Comparison of ENCODE assay signal across 12 mouse cellular contexts in the genomic region with DNA sequence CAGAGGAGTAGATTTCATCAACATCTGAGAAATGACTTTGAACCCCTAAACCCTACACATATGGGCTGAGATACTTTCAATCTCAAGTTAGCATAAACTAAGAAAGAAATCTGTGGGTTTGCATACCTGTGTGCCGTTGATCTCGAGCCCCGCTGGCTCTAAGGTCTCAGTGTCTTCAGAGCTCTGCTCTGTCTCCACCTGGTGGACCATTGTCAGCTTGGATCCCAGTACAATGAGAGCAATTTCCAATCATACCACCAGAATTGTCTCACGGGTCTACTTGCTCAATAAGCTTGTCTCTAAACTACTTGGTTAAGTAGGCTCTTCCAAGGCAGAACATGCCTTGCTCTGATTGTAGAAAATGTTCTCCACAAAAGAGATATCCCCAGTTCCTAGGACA.
DNase-seq lines count a peak whose midpoint lies in the region; ATAC-seq and TF ChIP-seq lines count a peak whose summit lies in the region.
"Had no signal": no experiment of that assay in that cellular context is flagged by ENCODE, and none has a peak within 500 bp of the region (broad histone marks: within the 10 kb centered on the region; RNA-seq: fewer than 3 reads in every experiment).

No protein-coding gene starts in this region.

- intact Hi-C loops in gastrocnemius, postnatal 36 days (cut with DNase I) = no loop called here

- no peak overlapping the region for H3K27ac ChIP-seq in kidney, postnatal 0 days
- no peak overlapping the region for H3K27ac ChIP-seq in kidney, embryonic 14.5 days (ENCODE audit: low read depth, low read length)
- H3K27ac ChIP-seq in CH12.LX (ENCODE audit: insufficient read depth, low read depth) = no peak overlapping the region
- H3K27ac ChIP-seq: forebrain, embryonic 15.5 days; midbrain, embryonic 12.5 days; neural tube, embryonic 13.5 days had no signal

- no peaks in the 10 kb centered on the region for H3K4me1 ChIP-seq in kidney, postnatal 0 days (replicated peaks; ENCODE audit: insufficient read depth, low read length)
- no peaks in the 10 kb centered on the region for H3K4me1 ChIP-seq in kidney, embryonic 14.5 days (ENCODE audit: control insufficient read depth, insufficient read depth, low read length)
- H3K4me1 ChIP-seq in CH12.LX (ENCODE audit: control insufficient read depth in 1 of 2, insufficient read depth in 2 of 2) = peaks cover 17 to 57% of the 10 kb centered on the region in 2 experiments
- H3K4me1 ChIP-seq: forebrain, embryonic 15.5 days; midbrain, embryonic 12.5 days had no signal

- no peak for ATAC-seq in kidney, postnatal 0 days (replicated peaks; ENCODE audit: low FRiP score, low read depth)
- ATAC-seq in kidney, embryonic 14.5 days (ENCODE audit: low FRiP score, low TSS enrichment) = no peak
- ATAC-seq: forebrain, embryonic 15.5 days had no signal

- WGBS in kidney, postnatal 0 days = 91% methylated on average over 4 of the region's 4 CpGs
- WGBS in kidney, embryonic 14.5 days = 87% methylated on average over 4 of the region's 4 CpGs

- H3K9me3 ChIP-seq in kidney, postnatal 0 days (replicated peaks; ENCODE audit: low read length) = no peaks in the 10 kb centered on the region
- H3K9me3 ChIP-seq in kidney, embryonic 14.5 days (ENCODE audit: control insufficient read depth, low read length) = no peaks in the 10 kb centered on the region
- H3K9me3 ChIP-seq in CH12.LX (replicated peaks; ENCODE audit: low read length) = peaks cover 3% of the 10 kb centered on the region
- H3K9me3 ChIP-seq: forebrain, embryonic 15.5 days; midbrain, embryonic 12.5 days; neural tube, embryonic 13.5 days had no signal

- in situ Hi-C loops in CH12.LX (cut with MboI; ENCODE audit: low pct_ligation_motif_present, low pct_unique_long_range_greater_than_20kb, low sequenced_read_pairs) = no loop called here

- no peak for TF ChIP-seq EP300 in CH12.LX (IDR thresholded peaks at IDR 0.05; ENCODE audit: low read length)

- TF ChIP-seq POLR2A in CH12.LX (IDR thresholded peaks at IDR 0.05; ENCODE audit: low read depth, low read length) = no peak

- H3K79me2 ChIP-seq in CH12.LX (replicated peaks; ENCODE audit: control insufficient read depth, extremely low read depth, insufficient read depth, poor library complexity, severe bottlenecking) = no peaks in the 10 kb centered on the region

- no peak overlapping the region for H3K9ac ChIP-seq in kidney, postnatal 0 days (ENCODE audit: low read depth, low read length)
- H3K9ac ChIP-seq in kidney, embryonic 14.5 days (ENCODE audit: low read depth, low read length) = no peak overlapping the region
- no peak overlapping the region for H3K9ac ChIP-seq in CH12.LX (ENCODE audit: insufficient read depth, low read depth)
- H3K9ac ChIP-seq: forebrain, embryonic 15.5 days; midbrain, embryonic 12.5 days; neural tube, embryonic 13.5 days had no signal

- no peaks in the 10 kb centered on the region for H3K27me3 ChIP-seq in kidney, postnatal 0 days (ENCODE audit: insufficient read depth, low read length)
- H3K27me3 ChIP-seq in kidney, embryonic 14.5 days (ENCODE audit: control insufficient read depth, insufficient read depth, low read length) = no peaks in the 10 kb centered on the region
- no peaks in the 10 kb centered on the region for H3K27me3 ChIP-seq in CH12.LX (replicated peaks)
- H3K27me3 ChIP-seq in splenic B cell, adult 2 months (ENCODE audit: control insufficient read depth, insufficient read depth, low read length, poor library complexity, severe bottlenecking) = no peaks in the 10 kb centered on the region
- H3K27me3 ChIP-seq: forebrain, embryonic 15.5 days; midbrain, embryonic 12.5 days; neural tube, embryonic 13.5 days had no signal

- no peak overlapping the region for H3K4me2 ChIP-seq in kidney, postnatal 0 days (ENCODE audit: low read length)
- no peak overlapping the region for H3K4me2 ChIP-seq in kidney, embryonic 14.5 days (replicated peaks; ENCODE audit: low read depth, low read length)
- H3K4me2 ChIP-seq in CH12.LX (ENCODE audit: insufficient read depth, low read depth, poor library complexity, severe bottlenecking) = no peak overlapping the region
- H3K4me2 ChIP-seq: forebrain, embryonic 15.5 days; midbrain, embryonic 12.5 days; neural tube, embryonic 13.5 days had no signal

- peak; percentile 52 for TF ChIP-seq RAD21 in CH12.LX (IDR thresholded peaks at IDR 0.05; ENCODE audit: low read depth, low read length)

- TF ChIP-seq CTCF in kidney, postnatal 0 days (IDR thresholded peaks at IDR 0.05; ENCODE audit: low read depth) = peak; percentile 52; the same call in 1 of the 2 replicates
- TF ChIP-seq CTCF in CH12.LX (conservative IDR thresholded peaks at IDR 0.05 in 1 of 2, IDR thresholded peaks at IDR 0.05 in 1 of 2; ENCODE audit: low read depth in 2 of 2, low read length in 2 of 2) = peak in 1 of 2 experiments; percentile 58; a peak in 2 of 4 replicates

- DNase-seq in kidney, postnatal 0 days (ENCODE audit: low spot score) = no peak
- DNase-seq in CD4-positive helper T cell, adult 2 months (ENCODE audit: low read depth, low spot score) = peak; percentile 71
- peak; percentile 26 for DNase-seq in CH12.LX (ENCODE audit: extremely low read depth)
- DNase-seq in splenic B cell, adult 2 months (ENCODE audit: low read depth, low spot score) = peak; percentile 15
- no peak for DNase-seq in gastrocnemius, postnatal 36 days
- DNase-seq in embryo, embryonic 9.5 days (ENCODE audit: extremely low spot score) = no peak
- DNase-seq: cerebellum, adult 9-11 months; kidney, postnatal 14 days had no signal

- no peak overlapping the region for H3K4me3 ChIP-seq in kidney, postnatal 0 days (replicated peaks; ENCODE audit: low read depth, low read length)
- H3K4me3 ChIP-seq in kidney, embryonic 14.5 days (ENCODE audit: low read length) = no peak overlapping the region
- no peak overlapping the region for H3K4me3 ChIP-seq in CH12.LX (replicated peaks in 1 of 3; ENCODE audit: low read depth in 2 of 3, low read length in 2 of 3, poor library complexity in 1 of 3)
- H3K4me3 ChIP-seq: forebrain, embryonic 15.5 days; midbrain, embryonic 12.5 days; neural tube, embryonic 13.5 days had no signal

- dilution Hi-C loops in CH12.LX (cut with MboI; ENCODE audit: extremely low pct_ligation_motif_present, extremely low pct_unique_long_range_greater_than_20kb, low sequenced_read_pairs) = no loop called here

- H3K36me3 ChIP-seq in kidney, postnatal 0 days (ENCODE audit: insufficient read depth, low read length) = no peaks in the 10 kb centered on the region
- H3K36me3 ChIP-seq in kidney, embryonic 14.5 days (ENCODE audit: control insufficient read depth, insufficient read depth, low read length) = no peaks in the 10 kb centered on the region
- no peaks in the 10 kb centered on the region for H3K36me3 ChIP-seq in CH12.LX (replicated peaks in 1 of 2; ENCODE audit: control insufficient read depth in 1 of 2, insufficient read depth in 1 of 2, low read length in 1 of 2)
- no peaks in the 10 kb centered on the region for H3K36me3 ChIP-seq in splenic B cell, adult 2 months (ENCODE audit: control insufficient read depth, insufficient read depth, low read length, poor library complexity, severe bottlenecking)
- H3K36me3 ChIP-seq: forebrain, embryonic 15.5 days; midbrain, embryonic 12.5 days; neural tube, embryonic 13.5 days had no signal

TF ChIP-seq in CH12.LX, 34 proteins besides CTCF, POLR2A, EP300 and RAD21:
- TF ChIP-seq SMC3 (IDR thresholded peaks at IDR 0.05; ENCODE audit: low read depth, low read length) = peak; percentile 49
- no peak for TF ChIP-seq POLR2AphosphoS2 (IDR thresholded peaks at IDR 0.05; ENCODE audit: low read depth, low read length)

Comparison
In these comparisons a context has a peak if more than half of its experiments do, and no peak if none do; other contexts are left out.
1. DNase-seq: peak in CD4-positive helper T cell, adult 2 months (single experiment), CH12.LX (single experiment) and splenic B cell, adult 2 months (single experiment); none in kidney, postnatal 0 days (single experiment), gastrocnemius, postnatal 36 days (0 of 2) and embryo, embryonic 9.5 days (single experiment).